Mouse (Mus musculus) frontal cortex, postnatal 10 days (tissue): ENCODE data around the gene Psme3.
"Not testable (repeated sequence)": the region's sequence is repeated elsewhere in the genome, so short reads cannot be mapped to it uniquely, and the experiment has no call there.

Experiments
- DNase-seq, 2 experiments: peaks; one replicate each; pipeline ENCODE4 v3.0.0; 2022; ENCODE audit warnings: low spot score in 2 of 2, mixed read lengths in 1 of 2

The Psme3 gene

DNA sequence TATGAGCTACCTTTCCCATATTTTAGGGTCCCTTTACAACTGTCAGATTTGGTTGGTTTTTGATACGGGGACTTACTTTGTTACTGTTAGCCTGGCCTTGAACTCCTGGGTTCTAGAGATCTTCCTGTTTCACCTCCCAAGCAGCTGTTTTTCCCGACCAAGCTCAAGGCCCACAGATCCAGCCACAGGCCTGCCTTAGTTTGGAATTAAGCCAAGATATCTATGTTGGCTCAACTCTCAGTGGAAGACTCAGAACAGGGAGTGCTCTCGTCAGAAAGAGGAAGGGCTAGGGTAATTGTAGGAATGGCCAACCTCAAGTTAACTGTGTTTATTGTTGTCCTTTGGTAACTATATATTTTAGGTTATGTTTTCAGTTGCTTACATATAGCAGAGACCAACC is 3.9 kb upstream of the Psme3 start:
- no peak for DNase-seq

DNA sequence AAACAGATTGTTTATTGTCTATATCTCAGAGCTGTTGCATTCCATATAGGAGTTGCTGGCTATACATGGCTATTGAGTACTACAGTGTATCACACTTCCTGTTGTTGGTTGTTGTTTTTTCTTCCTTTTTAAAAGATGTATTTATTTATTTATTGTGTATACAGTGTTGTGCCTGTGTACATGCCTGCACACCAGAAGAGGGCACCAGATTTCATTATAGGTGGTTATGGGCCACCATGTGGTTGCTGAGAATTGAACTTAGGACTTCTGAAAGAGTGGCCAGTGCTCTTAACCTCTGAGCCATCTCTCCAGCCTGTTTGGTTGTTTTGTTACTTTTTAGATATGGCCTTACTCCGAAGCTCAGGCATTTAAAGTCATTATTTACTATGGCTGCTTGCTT is 1.4 kb upstream of the Psme3 start:
- DNase-seq: no peak

DNA sequence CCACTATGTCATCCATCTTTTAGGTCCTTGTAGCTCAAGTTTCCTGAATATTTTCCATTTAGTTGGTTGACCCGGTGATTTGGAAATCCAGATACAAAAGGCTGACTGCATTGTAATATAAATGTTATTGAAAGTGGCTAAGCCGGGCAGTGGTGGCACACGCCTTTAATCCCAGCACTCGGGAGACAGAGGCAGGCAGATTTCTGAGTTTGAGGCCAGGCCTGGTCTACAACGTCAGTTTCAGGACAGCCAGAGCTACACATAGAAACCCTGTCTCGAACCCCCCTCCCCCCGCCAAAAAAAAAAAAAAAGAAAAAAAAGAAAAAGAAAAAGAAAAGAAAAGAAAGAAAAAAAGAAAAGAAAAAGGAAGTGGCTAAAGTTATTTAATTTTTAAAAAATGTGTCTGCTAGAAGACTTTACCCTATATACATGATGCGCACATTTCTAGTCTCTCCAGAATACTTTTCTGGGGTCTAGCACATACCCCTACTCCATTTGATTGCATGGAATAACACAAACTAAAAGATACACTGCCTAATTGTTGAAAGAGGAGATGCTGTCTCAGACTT is 847 bp upstream of the Psme3 start:
- DNase-seq: no peak

DNA sequence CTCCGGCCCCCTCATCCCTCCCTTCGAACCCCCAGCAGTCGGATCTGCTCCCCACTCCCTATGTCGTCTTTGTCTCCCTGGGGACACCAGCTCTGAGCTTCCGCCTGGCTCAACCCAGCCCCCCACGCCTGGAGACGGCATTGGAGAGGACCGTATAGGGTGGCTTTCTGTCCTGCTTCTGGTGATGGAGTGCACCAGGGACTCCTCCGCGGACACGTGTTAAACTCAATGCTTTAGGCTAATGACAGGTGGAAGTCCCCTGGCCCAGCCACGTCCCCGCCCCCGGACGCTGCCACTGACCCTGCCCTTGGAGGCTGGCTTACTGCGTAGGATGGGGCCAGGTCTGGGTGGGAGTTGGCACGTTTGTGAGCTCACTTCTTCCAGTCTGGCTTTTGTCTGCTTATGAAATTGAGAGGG is 496 bp downstream of the Psme3 start:
- DNase-seq: peak; percentile 18 to 31

DNA sequence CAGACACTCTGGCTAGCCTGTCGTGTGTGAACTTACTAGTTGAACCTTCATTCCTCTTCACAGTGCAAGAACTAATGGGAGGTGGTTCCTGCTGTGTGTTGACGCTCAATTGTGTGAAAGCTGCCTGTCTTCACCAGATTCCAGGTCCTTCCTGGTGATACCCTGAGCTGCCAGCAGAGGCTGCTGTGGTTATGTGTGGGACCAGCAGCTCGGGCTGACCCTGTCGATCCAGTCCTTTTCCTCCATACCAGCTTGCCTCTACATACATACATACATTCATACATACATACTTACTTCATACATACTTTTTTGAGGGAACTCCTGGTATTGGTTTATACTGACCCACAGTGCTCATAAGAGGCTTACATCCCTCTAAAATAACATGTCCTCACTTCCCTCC is 7.6 kb downstream of the Psme3 start:
- peak in 1 of 2 experiments; percentile 62 for DNase-seq

DNA sequence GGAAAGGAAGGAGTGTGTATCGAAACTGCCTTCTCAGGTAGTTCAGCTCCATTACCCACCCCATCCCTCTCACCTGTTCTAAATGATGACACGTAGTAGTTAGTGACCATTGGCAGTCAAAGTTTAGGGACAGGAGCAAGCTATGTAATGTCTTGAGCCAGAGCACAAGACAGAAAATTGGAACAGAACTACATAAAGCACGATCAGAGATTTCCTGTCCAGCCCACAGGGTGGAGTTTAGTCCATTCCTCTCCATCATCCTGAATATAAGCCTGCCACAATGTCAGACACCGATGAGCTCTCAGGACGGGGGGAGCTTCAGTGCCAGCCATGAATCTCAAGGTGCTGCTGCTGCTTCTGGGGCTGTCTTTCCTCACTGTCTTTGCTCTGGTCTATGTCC is 8.8 kb downstream of the Psme3 start, which contains the start of gene Aoc2:
Aoc2 (plus strand) TSS at position 301 of the 400 bp plus-strand sequence.
- DNase-seq: no peak

DNA sequence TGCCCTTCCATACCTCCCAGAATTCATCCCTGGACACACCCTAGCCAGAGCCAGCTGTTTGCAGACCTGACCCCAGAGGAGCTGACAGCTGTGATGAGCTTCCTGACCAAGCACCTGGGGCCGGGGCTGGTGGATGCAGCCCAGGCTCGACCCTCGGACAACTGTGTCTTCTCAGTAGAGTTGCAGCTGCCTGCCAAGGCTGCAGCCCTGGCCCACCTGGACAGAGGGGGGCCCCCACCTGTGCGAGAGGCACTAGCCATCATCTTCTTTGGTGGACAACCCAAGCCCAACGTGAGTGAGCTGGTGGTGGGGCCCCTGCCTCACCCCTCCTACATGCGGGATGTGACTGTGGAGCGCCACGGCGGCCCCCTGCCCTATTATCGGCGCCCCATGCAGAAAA is 9.2 kb downstream of the Psme3 start:
- DNase-seq: not testable (repeated sequence)

DNA sequence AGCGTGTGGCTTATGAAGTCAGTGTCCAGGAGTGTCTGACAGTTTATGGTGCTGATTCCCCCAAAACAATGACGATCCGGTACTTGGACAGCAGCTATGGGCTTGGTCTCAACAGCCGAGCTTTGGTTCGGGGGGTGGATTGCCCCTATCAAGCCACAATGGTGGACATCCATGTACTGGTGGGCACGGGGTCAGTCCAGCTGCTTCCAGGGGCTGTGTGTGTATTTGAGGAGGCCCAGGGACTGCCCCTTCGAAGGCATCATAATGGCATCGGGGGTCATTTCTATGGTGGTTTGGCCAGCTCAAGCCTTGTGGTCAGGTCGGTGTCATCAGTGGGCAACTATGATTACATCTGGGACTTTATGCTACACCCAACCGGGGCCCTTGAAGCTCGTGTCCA is 10.1 kb downstream of the Psme3 start:
- no peak for DNase-seq

DNA sequence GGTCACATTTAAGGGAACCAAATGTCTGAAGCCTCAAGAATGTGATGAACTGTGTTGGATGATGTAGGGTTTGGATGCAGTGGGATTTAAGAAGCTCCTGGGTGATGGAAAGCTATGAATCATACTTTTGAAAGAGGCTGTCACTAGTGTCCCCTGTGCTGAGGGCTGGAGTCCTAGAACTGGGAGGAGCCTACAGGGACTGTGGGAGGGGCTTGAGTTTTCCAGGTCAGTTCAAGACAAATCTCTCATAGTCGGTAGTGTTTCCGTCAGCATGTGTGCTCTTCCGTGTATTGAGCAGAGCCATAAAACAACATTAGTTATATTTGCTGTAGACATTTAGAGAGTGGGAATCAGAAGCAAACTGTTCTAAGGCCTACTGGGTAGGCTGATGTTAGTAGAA is 11.3 kb downstream of the Psme3 start:
- DNase-seq: no peak

DNA sequence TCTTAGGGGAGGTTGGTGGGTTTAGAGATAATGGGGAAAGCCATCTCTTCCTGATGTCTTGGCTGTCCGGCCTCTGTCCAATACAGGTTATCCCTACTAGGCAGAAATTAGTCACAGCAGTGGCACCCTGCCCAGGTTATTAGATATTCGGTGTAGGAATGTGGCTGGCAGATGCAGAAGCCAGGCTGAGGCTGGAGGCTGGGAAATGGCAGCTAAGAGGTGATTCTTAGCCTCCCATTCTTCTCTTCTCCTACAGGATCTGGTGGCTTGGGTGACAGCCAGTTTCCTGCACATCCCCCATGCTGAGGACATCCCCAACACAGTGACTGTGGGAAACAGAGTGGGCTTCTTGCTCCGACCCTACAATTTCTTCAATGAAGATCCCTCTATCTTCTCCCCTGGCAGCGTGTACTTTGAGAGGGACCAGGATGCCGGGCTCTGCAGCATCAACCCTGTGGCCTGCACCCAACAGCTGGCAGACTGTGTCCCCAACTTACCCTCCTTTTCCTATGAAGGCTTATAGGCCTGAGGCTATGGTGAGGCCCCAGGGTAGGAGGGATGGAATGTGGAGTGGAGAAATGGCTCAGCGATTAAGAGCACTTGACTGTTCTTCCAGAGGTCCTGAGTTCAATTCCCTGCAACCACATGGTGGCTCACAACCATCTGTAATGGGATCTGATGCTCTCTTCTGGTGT is 13.1 kb downstream of the Psme3 start:
- DNase-seq: peak in 1 of 2 experiments; percentile 20

DNA sequence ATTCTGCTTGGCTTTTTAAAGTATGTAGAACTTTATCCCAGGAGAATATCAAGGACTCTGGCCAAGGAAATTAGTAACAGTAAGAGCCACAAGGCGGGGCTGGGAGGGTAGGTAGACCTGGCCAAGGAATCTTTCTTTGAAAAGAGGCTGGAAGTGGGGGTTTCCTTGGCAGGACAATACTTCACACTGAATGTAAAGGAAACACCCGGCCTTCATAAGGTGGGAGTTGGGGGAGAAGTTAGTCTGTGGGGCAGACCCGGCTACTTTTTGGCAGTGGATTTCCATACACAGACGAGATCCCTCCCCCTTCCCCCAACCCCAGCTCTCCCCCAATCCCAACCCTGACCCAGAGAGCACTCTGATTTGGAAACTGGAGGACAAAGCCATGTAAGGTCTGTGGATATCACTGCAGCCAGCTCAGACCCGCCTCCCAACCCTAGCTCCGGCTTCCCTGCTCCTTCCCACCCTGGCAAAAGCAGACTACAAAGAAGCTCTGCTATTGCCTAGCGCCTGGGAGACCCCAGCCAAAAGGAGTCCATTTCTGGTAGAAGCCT is 14.4 kb downstream of the Psme3 start, which contains the start of gene Aoc3:
Aoc3 (plus strand) TSS at position 235 of the 554 bp plus-strand sequence.
- DNase-seq: no peak

DNA sequence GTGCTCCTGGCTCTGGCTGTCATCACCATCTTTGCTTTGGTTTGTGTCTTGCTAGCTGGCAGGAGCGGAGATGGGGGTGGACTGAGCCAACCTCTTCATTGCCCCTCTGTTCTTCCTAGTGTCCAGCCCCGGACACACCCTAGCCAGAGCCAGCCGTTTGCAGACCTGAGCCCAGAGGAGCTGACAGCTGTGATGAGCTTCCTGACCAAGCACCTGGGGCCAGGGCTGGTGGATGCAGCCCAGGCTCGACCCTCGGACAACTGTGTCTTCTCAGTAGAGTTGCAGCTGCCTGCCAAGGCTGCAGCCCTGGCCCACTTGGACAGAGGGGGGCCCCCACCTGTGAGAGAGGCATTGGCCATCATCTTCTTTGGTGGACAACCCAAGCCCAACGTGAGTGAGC is 14.9 kb downstream of the Psme3 start:
- not testable (repeated sequence) for DNase-seq

DNA sequence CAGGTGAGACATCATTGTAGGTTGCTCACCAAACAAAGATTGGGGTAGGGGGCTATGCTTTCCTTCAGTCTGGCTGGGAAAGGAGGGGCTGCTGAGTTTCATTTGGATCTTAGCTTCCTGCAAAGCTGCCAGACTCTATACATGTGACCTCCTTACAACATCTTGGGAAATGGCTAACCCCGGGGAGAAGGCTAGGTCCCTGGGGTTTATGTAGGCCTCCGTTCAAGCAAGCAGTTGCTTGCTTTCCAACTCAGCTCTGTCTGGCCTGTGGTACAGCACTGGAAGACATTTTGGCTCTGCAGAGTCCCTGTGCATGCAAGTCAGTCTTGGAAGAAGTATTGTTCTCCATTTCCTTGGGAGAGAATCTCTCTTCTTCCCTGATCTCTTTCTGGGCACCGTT is 16.5 kb downstream of the Psme3 start:
- DNase-seq: no peak

DNA sequence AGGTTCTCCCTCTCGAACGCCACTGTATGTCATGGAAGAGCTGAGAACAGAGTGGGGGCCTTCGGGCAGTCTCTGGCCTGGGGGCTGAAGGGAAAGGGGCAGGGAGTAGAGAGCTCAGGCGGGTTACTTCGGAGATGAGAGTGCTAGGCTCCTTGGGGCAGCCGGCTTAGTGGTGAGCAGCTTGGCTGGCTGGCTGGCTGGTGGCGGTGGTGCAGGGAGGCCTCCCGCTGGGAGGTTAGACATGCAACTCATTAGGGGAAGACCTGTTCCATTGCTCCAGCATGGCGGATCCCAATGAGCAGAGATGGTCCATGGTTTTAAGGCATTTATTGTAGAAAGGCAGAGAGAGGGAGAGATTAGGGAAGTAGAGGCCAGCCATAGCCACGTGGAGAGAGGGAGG is 18.0 kb downstream of the Psme3 start:
- DNase-seq: no peak

DNA sequence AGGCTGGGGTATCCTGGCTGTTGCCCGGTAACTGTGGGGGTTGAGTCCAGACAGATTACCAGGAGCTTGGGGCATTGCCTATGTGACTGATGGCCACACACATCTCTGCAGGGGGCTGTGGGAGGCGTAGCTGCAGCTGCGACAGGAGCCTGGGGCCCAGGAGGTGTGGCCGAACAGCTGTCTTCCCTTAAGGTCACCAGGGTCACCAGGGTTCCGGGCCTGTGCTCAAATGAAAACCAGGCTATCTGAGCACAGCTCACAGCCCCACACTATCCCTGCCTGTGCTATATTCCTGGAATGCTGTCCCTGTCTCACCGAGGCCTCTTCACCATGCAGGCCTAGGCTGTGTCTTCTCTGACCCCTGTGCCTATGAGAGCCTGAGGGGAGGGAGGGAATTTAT is 18.5 kb downstream of the Psme3 start:
- no peak for DNase-seq

DNA sequence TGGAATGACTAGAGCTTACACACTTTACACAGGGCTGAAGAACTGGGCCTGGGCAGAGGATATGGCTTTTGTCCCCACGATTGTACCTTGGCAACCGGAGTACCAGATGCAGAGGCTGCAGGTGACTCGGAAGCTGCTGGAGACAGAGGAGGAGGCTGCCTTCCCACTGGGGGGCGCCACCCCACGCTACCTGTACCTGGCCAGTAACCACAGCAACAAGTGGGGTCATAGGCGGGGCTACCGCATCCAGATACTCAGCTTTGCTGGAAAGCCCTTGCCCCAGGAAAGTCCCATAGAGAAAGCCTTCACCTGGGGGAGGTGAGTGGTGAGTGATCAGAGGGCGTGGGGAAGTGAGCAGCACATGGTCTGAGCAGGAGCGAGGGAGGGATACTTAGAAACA is 19.7 kb downstream of the Psme3 start:
- DNase-seq: no peak

DNA sequence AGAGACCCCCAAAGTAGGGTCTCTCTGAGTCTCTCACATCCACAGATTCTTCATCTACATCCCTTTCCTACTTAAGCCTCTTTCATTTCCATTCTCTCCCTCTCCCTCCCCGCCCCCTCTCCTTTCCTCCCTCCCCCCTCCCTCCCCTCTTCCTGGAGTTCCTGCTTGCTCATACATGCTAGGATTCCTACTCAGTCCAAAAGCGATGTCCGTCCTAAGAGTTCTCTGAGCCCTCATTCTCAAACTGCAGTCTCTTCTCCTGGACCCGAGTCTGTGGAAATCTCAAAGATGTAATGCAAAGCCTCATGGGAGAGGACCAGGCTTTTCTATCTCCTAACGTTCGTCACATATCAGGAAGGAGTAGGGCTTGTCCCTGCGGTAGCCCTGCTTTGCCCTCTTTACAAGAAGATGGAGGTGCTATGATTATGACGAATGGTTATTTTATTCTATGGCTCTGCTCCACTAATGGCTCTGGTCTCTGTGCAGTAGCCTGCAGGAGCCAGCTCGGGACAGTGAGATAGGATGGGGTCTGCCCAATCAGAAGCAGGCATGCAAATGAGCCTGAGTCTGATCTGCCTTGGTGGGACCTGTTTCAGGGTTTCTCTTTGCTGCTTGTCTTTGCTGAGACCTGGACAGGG is 22.2 kb downstream of the Psme3 start:
- DNase-seq: no peak

DNA sequence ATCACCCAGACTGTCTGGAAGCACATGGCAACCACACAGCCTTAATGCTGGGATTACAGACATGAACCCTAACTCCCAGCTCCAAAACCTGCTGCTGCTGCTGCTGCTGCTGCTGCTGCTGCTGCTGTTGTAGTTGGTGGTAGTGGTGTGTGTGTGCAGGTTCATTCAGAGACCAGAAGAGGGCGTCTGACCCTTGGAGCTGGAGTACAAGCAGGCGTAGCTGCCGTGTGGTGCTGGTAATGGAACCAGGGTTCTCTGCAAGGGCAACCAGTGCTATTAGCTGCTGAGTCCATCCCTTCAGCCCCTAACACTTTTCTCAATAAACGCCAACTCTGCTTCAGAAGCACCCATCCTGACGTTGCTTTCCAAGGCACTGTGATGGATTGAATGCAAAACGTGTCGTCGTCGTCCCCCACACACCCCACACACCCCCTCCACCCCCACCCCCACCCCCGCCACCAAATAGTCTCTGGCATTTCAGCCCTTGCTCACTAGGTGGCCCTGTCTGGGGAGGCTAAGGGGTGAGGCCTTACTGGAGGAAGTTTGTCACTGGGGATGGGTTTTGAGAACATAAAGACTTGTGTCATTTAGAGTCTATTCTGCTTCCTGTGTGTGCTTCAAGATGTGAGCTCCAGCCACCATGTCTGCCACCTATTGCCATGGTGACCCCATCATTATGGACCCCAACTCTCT is 31.2 kb downstream of the Psme3 start:
- DNase-seq: no peak

DNA sequence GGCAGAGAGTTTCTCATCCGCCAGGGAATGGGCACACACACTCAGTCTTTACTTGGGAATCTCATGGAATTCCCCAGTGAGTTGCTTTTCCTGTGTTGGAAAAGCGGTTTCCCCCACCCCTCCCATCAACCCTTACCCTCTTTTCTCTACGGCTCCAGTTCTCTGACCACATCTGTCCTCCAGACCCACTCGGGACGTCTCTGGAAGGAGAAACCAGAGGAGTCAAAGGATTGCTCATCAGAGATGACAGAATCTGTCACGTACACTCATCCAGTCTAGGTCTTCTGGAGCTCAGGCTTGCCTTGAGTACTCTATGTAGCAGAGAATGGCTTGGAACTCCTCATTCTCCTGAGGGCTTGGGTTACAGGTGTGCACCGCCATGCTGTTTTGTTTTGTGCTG is 32.8 kb downstream of the Psme3 start:
- DNase-seq: no peak

DNA sequence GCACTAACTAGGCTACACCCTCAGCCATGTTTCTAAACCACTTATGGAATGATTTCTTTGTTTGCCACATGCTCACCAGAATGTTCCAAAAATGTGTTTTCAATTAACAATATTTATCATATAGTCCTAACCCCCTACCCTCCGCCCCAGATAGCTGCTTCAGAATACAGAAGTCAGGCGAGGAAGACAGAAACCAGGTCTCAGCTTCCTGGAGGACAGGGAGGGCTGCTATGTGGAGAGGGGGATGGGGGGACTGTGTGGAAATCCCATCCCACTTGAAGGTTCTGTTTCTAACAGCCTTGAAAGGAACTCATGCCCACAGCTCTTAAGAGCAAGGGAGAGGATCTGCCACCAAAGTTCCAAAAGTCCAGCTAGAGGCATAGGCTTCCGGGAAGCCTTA is 33.2 kb downstream of the Psme3 start:
- DNase-seq: no peak

DNA sequence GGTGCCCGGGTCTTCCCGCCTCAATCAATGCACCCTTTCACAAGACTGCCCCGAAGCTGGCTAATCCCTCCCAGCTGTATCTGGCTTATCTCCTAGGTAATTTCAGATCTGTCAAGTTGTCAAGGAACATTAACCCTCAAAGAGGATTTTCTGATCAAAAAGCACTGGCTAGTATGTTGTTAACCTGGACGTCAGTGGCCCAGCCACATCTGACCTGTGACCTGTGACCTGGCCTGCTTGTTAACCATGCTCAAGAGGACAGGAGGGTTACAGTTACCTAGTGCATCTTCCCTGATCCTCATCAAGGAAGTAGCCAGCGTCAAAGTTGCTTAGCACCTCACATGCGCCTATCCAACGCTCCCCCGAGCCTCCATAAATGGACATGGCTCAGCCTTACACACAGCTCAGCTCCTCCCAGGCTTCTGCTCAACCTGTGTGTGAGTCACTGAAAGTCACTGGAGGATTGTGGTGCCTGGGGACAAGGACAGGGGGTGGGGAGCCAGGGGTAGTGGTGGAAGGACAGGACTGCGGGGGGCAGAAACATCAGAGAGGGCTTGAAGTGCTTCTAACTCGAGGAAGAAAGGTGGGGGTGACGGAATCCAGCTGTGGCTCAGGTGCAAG is 35.2 kb downstream of the Psme3 start:
- DNase-seq: no peak

DNA sequence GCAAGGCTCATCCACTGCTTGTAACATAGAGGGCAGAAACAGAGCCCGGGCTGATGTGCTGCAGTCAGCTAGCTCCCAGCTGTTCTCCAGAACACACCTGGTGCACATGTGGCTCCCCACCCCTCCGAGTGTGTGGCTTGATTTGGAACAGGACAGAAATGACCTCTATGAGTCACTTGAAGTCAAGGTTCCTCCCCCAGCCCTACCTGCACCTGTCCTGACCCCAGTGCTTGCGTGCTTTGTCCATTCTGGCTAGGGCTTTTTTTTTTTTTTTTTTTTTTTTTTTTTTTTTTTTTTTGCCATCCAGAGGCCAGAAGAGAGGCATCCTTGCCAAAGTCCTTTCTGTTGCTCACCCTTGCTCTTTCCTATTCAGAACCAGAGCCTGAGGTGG is 35.7 kb downstream of the Psme3 start:
- DNase-seq: no peak
